Mouse (Mus musculus) R1 (cell line): ENCODE measurements around the gene Dmrt1.

ENCODE experiments used
- DNase-seq: peaks from one replicate; pipeline ENCODE4 v3.0.0-alpha.2; 2018; ENCODE audit warnings: low read depth, low spot score

The Dmrt1 gene

DNA sequence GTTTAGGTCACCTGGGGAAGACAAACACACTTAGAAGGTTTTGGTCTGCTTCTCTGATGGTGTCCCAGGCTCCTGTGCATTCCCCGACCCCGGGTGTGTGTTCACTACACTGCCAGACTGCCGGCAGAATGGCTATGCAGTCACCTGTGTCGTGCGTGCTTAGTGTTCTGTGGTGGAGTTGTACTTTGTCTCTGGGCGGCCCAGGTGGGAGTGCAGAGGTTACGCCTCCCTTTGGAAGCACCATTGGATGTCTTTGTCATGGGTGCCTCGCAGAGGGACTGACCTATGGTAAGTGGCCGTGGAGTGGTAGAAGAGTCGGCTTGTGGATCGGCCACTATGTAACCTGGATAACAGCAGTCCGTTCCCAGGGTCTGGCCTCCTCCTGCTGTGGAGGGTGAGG, 59.0 kb downstream of the Dmrt1 start:
- no peak for DNase-seq

DNA sequence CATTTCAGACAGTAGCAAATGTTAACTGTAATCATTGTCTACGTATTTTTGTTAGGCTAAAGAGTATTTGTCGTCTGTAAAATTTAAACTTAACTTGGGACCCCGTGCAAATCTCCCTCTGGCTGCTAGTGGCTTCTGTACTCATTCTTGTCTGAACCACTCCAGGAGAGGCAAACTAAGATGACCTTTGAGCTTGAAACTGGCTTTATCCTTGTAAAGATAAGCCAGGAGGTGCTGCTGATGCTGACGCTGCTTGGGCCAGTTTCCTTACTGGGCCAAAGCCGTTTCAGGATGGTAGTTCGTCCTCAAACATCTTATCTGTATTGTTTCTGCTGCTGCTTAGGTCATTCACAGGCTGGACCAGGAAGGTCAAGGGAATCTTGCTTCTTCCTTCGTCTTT, 64.4 kb downstream of the Dmrt1 start:
- no peak for DNase-seq

DNA sequence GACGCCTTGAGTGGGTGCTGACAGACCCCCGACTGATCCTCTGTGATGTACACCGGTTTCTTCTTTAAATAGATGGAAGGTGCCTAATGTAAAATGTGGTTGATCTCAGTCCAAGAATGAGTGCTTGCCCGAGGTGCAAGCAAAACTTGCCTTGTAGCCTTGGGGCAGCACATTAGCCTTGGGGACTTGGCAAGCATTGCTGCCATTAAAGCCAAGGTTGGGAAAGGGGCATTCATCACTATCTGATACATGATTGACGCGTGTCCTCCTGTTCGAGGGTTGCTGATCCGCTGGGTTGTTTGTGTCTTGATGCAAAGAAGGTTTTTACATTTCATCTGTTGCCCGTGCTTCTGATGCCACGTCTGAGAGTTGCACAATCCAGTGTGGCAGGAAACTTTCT, 69.0 kb downstream of the Dmrt1 start:
- DNase-seq = no peak

DNA sequence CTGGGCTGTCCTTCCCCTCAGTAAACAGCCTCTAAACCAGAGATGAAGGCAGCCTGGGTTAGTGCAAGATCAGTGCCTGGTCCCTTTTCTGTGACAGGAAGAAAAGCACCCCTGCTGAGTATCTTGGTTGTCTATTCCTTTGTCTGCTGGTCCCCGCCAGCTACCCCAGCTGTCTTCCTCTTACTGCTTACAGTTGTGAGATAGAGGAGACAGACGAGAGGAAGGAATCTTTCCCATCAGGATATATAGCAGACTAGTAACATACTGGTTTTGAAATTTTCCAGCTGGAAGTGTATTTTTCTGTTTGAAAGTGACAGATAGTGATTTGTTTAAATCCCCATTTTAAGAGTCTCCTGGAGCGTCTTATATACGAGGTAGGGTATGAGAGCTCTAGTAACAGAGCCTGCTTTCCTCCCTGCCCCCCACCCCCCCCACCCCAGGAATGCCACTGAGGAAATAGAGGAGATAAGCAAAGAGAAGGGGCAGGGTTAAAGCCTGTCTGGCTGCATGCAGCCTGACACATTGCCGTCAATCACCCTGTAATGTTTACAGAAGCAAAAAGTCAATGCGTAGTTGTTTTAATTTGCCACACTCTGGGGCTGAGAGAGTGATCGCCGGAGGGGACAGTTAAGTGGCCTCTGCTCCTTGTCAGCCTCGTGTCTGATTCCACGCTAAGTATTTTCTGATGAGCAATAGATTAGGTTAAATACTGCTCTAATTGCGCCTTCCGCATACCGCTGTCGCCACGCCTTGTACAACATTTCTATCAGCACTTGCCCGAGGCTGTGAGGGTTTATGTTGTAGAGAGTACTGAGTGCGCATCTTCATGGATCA, 69.8 kb downstream of the Dmrt1 start:
- peak; percentile 51 for DNase-seq

DNA sequence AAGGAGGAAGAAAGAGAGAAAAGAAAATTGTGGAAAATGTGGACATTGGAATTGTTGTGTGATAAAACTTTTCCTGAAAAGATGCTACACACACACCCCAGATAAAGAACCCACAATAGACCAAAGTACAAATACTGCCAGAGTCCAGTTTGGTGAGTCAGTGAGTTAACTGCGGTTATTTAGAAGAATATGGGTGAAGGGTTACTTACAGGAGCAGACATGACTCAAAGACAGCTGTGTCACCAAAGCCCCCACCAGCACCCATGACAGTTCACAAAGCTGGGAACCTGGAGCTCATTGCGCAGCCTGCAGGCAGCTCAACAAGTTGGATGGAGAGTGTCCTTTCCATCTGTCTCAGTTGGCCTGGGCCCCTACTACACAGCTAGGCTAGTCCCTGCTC, 72.9 kb downstream of the Dmrt1 start:
- no peak for DNase-seq

DNA sequence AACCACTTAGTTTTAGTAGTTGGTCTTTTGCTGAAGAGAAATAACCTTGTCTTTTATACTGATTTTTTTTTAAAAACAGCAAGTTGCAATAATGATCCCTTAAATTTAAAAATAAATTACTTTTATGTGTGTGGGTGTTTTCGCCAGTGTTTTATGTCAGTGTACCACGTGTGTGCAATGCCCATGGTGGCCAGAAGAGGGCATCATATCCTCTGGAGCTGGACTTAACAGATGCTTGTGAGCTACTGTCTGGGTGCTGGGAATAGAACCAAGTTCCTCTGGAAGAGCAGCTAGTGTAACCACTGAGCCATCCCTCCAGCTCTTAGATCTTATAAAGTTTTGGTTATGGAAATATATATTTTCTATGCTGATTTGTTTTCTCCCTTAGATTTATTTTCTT, 74.0 kb downstream of the Dmrt1 start:
- DNase-seq = peak; percentile 74

DNA sequence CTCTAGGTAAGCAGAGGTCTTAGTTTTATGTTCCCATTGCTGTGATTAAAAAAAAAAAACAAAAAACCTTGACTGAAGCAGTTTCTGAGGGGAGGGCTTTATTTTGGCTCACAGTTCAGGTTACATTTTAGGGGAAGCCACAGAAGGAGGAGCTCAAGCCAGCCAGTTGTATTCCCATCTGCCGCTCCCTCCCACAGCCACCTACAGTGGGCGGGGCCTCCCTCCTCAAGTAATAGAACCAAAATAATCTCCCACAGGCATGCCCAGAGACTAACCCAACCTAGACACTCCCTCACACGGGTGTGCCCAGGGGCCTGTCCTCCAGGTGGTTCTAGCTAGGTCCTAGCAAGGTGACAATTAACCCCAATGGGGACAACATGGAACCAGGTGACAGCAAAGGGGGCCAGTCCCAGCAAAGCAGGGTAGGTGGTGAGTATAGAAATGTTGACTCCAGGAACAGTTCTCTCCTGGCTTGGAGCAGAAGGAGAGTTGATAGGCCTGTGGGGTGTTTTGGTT, 92.4 kb downstream of the Dmrt1 start:
- DNase-seq = peak; percentile 54

DNA sequence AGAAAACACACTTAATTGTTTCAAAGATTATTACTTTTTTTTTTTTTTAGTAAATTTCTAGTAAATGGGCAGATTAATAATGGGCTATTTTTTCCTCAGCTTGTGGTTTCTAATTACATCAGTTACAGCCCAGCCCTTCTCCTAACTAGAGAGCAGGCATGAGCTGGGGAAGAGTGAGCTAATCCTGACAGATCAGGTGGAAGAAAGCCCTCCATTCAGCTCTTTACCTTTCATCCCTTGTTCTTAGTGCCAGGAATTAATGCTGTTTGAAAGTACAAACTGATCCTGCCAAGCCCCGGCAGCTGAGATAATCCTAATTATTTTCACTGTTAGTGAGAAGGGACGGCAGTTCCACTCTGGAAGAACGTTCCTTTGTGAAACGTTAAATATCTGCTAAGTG, 93.2 kb downstream of the Dmrt1 start:
- DNase-seq = no peak

DNA sequence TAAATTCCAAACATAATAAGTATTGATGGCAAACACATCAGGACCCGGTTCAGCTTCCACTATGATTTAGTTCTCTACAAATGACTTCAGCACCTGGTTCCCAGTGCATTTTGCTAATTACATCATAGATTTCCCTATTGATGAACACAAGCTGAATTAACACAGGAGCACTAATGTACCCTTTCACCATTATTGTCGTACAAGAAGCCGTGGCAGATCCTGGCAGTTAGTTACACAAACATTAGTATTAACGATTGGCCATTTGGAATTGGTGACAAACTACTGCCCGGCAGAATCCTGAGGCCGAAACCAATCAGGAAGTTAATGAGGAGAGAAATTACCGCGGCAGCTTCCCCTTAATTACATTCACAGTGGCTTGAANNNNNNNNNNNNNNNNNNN, 96.5 kb downstream of the Dmrt1 start:
- DNase-seq = no peak

DNA sequence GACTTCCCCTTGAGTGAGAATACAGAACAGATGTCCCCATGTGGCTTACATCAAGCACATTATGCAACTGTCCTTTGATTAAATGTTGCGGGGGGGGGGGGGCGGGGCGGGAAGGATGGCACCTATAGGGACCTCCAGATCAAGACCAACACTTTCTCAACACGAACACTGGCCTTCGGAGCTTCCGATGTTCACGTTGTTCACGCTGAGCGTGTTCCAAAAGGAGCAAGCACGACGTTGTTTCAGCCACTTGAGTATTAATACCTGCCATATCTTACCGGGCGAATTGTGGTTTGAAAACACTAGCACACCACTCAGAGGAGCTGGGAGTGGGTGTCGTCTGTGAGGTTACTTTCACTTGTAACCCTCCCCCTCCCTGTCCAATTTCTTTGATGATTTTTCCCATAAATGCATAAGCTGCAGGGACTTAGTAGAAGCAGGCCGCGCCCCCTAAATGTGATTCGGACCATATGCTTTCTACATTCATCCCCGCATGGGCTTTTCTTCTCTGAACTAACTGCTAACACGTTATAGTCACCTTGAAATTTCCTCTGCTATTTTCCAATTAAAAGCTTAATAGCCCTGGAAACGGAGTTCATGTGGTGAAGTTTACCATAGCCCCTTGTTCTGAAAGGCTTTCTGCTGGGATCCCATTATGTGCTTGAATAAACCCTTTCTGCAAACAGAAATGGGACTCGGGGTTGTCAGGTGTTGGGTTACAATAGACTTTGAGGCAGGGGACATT, 102.2 kb downstream of the Dmrt1 start:
- no peak for DNase-seq

DNA sequence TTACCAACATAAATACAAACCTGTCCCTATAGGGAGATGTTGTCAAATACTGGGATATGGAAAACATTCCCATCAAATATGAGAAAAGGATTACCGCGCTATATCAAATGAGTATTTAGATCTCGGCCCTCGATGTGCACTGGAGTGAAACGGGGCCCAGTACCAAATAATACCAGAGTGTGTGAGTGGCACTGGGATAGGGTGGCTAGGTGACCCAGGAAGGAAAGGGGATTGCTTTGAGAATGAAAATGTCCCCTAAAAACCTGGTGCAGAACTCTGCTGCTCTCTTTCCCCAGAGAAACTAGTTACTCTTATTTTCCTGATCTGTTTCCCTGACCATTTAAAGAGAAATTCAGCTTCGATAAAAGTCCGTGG, 102.8 kb downstream of the Dmrt1 start:
- no peak for DNase-seq

DNA sequence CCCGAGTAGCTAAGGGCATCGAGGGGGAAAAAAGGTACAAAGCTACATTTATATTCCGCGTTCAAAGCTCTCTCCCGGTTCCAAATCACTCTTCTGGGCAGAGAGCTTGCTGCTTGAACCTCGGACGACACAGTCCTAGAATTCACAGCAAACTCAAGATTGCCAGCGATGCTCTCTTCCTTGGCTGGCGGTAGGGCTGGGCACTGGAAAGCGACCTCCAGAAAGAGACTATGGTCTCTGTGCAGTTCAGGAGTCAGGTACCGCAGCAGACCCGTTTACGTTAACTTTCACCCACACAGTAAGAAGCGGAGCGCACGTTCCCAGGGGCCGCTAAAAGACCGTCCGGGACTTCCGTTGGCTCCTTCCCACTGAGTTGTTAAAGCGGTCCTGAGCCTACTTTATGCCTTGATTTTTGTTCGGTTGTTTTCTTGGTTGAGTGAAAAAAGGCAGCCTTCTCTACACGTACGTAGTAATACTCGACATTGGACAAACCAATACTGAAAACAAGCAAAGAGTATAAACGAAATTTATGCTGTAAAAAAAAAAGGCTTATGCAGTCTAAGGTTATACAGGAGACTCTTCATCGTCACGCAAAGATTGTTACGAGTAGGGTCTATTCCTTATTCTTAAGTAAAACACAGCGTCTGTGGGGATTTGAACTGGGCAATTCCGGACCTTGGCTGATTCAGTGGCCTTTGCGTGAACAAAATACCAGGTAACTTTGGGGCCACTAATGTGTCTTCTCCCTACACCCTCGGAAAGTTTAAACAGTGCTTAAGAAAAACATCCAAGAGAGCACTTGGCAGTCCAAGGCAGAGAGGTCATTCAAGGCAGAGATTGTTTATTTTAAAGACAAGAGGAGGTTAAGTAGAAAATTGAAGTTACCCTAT, 103.8 kb downstream of the Dmrt1 start:
- DNase-seq = peak; percentile 38

DNA sequence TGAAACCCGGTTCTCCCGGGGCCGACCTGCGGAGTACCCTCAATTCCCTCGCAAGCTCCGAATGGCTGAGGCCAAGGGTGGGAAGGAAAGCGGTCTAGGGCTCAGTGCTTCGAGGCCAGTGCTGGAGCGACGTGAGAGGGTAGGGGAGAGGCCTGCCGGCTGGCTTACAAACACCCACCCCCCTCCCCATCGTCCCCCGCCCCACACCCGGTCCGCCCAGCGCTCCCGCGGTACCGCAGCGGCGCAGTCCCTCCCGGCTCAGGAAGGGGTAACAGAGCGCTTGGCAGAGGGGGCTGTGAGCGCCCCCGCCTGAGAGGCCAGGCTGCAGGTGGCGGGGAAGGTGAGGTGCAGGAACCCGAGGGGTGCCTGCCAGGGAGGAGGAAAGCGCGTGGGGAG, 104.6 kb downstream of the Dmrt1 start, which contains the start of gene Dmrt3:
Dmrt3 (plus strand) TSS at position 287 of the 396 bp plus-strand sequence.
- peak; percentile 67 for DNase-seq

DNA sequence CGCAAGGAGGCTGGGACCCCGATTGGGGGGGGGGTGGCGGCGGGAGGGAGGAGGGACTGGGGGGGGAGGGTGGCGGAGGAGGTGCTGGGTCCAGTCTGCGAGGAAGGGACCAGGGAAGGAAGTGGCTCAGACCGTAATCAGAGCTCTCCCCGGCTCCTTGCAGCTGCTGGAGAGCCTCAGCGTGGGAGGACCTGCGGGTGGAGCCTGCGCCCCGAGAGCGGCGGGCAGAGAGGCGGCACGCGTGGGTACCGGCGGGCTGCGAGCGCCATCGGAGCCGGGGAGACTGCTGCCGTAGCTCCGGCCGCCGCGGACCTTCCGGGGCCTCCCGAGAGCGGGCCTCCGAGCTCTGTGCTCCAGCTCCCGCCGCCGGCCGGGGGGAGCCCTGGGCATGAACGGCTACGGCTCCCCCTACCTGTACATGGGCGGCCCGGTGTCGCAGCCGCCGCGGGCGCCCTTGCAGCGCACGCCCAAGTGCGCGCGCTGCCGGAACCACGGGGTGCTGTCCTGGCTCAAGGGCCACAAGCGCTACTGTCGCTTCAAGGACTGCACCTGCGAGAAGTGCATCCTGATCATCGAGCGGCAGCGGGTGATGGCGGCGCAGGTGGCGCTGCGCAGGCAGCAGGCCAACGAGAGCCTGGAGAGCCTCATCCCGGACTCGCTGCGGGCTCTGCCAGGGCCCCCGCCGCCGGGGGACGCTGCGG, 105.1 kb downstream of the Dmrt1 start:
- DNase-seq = peak; percentile 76

DNA sequence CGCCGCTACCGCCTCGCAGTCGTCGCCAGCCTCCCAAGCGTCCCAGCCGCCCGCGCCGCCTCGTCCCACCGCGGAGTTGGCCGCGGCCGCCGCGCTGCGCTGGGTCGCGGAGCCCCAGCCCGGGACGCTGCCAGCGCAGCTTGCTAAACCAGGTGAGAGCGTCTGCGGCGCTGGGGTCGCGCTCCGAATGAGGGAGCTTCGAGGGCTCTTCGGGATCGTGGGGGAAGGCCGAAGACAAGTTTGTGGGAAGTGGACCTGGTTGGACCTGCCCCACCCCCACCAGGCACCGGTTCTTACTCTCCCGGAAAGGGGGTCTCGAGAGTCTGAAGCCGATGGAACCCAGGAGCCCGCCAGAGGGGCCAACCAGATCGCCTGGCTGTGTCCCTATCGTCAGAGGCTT, 105.7 kb downstream of the Dmrt1 start:
- peak; percentile 38 for DNase-seq

DNA sequence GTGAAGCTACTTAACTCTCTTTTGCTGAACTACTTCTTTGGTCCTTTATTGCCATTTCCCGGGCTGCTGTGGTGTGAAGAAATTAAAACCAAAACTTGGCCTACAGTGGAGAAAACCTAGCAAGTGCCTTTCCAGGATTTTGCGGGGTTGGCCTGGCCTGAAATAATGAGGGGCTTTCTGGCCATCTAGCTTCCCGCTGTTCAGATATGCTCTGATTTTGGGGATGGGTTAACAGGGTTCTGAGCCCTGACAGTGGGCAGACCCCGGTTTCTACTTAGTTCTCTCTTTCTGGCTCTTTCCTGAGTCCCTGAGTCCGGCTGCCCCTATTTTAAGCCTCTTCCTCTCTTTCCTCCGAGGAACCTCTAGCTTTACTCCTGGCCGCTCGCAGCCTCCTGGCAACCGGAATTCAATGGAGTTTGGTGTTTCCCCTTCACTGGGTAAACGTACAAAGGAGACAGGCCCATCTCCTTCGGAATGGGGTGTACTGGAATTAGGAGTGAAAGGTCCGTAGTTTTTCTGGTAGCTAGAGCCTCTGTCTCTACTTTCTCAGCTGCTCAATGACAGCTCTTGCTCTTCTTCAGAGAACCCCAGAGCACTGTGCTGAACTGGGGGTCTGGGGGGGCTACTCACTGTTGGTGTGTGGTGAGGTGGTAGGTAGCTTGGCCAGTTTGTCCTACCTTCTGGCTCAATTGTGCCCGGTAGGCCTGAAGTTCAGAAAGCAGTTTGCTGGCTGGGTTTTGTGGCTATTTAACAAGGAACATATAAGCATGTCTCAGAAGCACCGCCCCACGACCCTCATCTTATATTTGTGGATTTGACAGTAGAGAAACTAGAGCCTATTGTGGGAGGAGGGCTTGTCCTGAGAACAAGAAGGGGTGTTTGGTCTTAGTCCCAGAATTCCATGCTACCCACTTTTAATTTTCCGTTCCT, 106.7 kb downstream of the Dmrt1 start:
- no peak for DNase-seq

DNA sequence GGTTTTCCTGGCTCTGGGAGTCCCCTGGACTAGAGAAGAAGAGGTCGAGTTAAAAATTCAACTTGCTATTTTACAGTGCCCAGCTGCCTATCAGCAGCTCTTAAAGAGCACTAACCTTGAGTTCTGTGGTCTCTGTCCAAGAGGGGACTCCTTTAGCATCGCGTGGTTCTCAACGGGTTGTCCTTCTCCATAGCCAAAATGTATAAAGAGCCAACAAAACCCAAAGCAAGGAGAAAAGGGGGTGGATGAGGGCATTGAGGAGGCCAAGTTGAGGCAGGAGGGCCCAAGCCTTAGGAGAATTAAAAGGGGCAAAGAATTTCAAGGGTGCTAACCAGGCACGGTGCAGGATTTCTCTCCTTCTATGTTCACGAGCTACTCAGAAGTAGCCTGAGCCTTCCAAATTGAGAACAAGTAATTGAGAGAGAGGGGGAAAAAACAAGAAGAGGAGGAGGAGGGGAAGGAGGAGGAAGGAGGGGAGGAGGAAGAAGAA, 107.4 kb downstream of the Dmrt1 start:
- no peak for DNase-seq

DNA sequence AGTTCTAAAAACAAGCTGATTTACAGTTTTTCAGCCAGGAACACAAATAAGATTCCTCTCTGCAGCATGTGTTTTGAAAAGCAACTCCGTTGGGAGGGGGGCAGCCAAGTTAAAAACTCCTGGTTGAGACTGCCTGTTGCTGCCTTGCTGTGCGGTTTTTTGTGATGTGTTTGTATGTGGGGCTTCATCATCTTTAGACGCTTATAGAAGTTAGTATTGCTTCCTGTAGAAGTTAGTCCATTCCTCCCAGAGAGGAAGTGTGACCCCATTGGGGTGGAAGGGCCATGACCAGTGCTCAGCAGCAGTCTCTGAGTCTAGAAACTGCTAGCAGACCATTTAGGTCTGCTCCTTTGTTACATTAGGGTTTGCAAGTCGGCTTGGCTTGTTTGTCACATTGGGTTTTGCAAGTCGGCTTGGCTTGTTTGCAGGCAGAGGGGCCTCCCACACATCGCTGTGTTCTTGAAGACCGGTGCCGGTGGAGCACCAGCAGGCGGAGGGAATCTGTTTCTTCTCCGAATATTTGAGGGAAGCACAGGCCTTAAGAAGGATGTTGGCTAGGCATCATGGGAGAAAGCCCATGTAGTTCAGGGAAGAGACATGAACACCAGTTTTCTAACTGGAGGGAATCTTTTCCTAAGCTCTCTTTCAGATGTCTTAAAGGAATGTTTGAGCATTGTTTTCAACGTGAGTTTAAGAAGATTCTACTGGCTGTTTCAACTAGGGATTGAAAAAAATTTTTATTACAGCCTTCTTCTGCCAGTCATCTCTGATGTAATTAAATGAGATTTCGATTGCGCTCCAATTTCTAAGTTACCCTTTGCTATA, 108.3 kb downstream of the Dmrt1 start:
- DNase-seq = no peak

DNA sequence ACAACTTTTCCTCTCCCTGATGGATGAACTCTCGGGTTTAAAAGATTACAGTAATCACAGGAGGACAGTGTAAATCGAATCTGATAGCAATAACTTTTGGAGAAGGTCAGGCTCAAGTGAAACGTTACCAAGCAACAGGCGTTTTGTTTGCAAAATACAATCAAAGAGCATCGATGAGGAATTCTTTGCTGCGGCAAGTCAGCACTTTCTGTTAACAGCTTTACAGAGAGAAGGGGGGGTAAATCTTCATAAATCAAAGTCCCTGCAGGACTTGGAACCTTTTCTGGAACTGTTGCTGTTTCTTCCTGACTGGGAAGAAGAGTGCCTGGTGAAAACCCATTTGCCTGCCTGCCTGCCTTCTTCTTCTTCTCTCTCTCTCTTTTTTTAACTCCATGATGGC, 110.5 kb downstream of the Dmrt1 start:
- no peak for DNase-seq
